Mouse (Mus musculus) ES-Bruce4 (cell line): ENCODE measurements at regions not wholly inside any gene's neighbourhood (a gene's known extent, or its start where the extent isn't known, plus 50 kb on each side); places are given as distances from the start of the nearest gene placed in this dataset.

Experiments
- CTCF ChIP-seq: IDR thresholded peaks from one replicate; pipeline ENCODE4 v1.8.1; 2011; ENCODE audit warnings: low read depth, low read length
- POLR2A ChIP-seq: IDR thresholded peaks from one replicate; pipeline ENCODE4 v1.8.1; 2011; ENCODE audit warnings: low read length; ENCODE audit not compliant: insufficient read depth

DNA sequence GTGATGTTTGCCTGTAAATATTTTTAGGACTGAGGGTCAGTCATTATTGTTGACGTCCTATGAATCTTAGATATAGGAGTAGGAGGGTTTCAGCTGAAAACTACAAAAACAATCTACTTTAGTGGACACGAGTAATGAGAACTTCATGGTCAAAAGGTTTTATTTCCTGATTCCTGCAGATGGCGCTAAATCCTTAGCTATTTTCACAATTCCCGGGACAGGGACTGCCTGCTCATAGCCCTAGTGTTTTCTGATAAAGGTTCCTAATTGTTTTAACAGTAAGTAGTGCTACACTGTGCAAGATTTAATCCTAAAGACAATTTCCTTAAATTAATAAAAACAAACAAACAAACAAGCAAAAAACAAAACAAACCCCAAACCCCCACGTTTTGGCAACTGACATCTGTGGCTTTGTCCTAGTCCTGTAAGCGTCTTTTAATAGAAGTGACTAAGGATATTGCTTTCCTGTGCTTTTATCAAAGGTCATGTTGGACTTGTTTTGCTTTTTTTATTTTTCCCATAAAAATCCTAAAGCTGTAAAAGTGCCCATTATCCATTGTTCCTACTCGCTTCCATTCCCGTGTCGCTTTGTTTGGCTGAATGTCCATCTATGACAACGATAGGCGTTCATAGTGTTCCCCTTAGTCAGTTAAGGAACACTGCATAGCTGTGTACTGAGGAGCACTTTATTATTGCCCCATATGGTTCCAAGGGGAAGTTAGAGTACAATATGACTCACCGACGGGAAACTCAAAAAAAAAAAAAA, 53.5 kb upstream of the Akr1e1 start:
- no peak for TF ChIP-seq CTCF
- TF ChIP-seq POLR2A = no peak
